Mouse (Mus musculus) brain, embryonic 14.5 days (tissue): ENCODE measurements around the gene Cflar.

Experiments used
- CTCF ChIP-seq: fragments of 200-500 bp; IDR thresholded peaks from 2 replicates; pipeline ENCODE4 v1.5.1; 2012; ENCODE audit warnings: inconsistent platforms, mild to moderate bottlenecking, moderate library complexity, borderline replicate concordance; ENCODE audit not compliant: insufficient read depth, insufficient read length; ENCODE audit errors: extremely low read depth
- POLR2A ChIP-seq: fragments of 200-500 bp; IDR thresholded peaks from 2 replicates; pipeline ENCODE4 v1.6.1; 2012; ENCODE audit warnings: mild to moderate bottlenecking, inconsistent platforms, borderline replicate concordance; ENCODE audit not compliant: poor library complexity, insufficient read depth, insufficient read length, severe bottlenecking; ENCODE audit errors: extremely low read depth

DNA sequence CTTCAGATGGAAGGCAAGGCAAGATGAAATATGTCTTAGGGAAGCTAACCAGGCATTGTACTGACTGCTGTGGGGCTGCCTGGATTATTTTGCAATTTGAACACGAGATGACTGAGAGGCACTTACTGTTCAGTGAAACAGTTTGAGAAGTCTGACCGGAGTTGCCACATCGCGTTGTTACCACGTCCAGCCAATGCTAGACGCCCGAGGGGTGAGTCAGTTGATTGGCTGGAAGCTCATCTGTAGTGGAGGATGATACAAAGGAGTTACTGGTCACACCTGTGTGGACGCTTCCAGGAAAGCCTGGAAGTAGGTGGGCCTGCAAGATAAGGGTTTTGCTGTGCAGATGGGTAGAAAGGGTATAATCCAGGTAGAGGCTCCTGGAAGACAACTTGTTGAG lies 8.8 kb downstream of the Cflar start:
- TF ChIP-seq CTCF: no peak
- TF ChIP-seq POLR2A: no peak
